Mouse (Mus musculus) mature B cell (primary cell): ENCODE results near the gene Itpr1.
"Not testable (repeated sequence)": the region's sequence is repeated elsewhere in the genome, so short reads cannot be mapped to it uniquely, and the experiment has no call there.

Source experiments
- in situ Hi-C: fragments of 300-500 bp; cut with MboI; formaldehyde crosslinking; loops from 2 replicates; pipeline ENCODE4 v1.14.3; 2019

The Itpr1 gene

DNA sequence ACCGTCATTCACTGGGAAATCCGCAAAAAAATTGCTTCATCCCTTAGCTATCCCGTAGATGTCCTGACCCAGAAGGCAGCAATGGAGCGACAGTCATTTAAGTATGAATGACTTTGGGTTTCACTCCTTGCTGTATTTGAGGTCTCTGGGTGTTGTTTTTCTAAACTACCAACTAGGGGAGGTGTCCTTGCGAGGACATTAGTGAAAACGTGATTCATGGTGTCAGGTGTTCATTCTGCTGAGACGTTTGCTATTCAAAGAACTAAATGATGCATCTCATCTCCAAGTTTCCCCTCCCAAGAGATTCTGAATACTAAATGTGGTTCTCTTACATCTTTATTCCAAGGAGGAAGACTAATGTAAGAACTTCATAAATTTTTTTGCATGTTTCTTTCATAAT is 332.0 kb downstream of the Itpr1 start:
- in situ Hi-C loops, result no loop called here

DNA sequence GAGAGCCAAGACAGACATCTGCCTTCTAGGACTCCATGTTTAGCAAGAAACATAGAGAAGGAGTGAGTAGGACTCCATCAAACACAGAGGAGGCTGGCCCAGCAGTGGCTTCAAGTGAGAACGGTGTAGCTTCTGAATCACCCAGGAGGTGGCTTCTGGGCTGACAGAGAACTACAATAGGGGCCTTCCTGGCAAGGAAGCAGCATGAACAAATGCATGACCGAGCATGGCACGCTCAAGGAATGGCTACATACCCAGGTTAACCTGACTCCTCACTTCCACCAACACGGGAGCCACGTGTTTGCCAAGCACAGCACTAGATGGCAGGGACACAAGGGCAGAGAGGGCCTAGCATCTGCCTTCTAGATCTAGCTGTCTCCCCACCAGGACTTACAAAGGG is 332.6 kb downstream of the Itpr1 start:
- in situ Hi-C loops, result no loop called here

DNA sequence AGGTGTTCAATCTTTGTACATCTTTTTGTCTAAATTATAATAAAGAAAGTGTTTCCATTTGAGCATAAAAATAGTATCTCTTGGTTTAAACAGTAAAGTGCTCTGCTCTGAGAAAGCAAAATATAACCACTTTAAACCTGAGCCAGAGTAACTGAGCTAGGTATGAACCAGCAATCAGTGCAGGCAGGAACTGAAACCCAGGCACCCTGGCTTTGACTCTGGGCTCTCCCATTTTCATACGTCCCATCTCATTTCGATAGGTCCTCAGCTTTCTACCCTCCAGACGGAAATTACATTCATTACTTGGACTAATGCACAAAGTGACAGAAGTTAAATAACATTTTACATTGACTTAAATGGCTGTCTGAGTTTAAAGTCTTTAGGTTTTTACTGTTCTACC is 335.5 kb downstream of the Itpr1 start:
- in situ Hi-C loops, result no loop called here

DNA sequence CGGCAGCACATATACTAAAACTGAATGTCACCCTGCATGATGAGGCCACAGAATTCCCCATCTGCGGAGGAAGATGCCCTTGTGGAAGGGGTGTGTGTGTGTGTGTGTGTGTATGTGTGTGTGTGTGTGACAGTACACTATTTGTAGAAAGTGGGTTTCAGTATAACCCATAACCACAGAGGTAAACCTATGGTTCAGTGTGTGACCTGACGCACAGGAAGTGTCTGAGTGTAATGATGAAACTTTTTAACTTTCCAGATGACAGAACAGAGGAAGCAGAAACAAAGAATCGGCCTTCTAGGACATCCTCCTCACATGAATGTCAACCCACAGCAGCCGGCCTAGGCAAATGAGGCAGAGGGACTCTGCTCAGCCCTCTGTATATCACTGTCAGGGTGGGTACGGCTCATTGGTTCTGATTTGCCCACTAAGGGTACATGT is 336.6 kb downstream of the Itpr1 start:
- in situ Hi-C loops, result no loop called here

DNA sequence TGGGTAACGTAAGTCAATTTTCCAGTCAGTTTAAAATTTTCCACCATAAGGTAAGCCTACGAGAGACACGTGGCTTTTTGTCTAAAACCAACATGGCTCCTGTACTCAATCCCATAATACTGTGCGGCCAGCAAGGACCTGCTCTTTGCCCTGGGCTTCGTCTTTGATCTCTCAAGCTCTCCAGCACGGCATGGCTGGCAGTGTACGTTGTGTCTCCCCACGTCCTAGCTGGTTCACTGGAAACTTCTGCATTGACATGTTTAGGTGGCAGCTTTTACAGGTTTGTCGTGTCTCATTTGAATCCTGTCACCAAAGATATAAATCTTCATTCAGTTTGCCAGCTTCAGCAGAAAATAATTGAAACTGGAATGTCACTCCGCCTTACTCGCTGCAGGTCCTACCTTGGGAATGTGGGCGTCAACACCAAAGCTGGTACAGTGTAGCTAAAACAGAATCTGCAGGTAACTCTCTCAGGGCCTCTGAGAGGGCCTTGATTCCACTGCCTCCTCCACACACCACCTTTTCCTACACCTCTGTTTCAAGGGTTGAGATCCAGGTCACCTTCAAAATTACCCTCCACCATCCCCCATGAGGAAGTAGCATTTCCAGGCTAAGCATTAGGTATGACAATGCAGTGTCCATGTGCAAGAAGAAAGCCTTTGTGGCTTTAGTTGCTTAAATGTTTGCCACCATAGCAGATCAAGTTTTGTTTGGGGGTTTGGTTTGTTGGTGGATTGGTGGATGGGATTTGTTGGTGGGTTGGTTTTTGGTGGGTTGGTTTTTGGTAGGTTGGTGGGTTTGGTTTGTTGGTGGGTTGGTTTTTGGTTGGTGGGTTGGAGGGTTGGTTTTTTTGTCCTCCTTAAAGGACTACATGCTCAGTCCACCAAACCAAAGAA is 339.1 kb downstream of the Itpr1 start:
- in situ Hi-C loops, result no loop called here

DNA sequence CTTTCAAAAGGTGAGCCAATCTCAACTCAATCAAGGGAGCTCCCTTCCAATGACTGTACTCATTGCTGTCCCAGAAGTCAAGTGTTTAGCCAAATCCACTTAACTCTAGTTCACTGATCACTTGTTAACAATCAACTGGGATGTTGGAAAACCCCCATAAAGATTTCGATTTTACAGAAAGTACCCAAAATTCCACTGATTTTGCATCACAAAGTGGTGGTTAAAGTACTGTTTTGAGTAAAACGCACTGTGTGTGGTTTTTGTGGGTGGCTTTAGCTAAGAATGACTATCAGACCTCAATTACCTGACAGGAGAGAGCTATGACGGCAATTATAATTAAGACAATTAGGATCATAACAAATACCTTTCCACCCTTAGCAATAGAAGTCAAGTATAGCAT is 340.1 kb downstream of the Itpr1 start:
- in situ Hi-C loops, result no loop called here

DNA sequence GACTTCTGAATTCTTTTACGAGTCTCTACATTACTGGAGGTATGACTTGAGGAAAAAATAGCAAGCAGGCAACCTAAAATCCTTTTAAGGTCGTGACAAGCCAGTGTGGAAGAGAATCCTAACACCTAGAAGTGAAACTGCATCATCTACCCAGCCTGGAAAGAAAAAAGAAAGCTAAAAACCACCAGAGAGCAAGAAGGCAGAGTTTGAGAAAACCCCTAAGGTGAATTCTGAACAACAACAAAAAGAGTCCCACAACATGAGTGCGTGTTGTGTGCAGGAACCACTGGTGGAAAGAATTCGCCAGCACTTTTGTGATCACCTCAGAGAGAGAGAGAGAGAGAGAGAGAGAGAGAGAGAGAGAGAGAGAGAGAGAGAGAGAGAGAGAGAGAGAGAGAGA is 340.6 kb downstream of the Itpr1 start:
- in situ Hi-C loops, result no loop called here

DNA sequence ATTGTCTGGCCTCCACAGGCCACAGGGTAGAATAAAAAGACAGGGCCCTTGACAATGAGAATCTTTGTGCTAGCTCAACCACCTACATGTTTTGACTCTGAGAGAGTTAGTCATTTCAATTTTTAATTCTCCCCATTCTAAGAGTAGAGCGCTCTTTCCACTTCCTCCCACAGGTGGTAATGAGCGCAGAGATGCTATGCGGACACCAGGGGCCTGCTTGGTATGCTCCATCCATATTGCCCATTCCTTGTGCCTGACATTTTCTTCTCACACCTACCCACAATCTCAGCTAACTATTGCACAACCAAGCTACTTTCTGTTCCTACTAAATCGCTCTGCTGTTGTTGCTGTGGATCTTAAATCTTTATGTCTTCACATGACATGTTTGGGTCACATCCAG is 341.5 kb downstream of the Itpr1 start:
- in situ Hi-C loops, result no loop called here

DNA sequence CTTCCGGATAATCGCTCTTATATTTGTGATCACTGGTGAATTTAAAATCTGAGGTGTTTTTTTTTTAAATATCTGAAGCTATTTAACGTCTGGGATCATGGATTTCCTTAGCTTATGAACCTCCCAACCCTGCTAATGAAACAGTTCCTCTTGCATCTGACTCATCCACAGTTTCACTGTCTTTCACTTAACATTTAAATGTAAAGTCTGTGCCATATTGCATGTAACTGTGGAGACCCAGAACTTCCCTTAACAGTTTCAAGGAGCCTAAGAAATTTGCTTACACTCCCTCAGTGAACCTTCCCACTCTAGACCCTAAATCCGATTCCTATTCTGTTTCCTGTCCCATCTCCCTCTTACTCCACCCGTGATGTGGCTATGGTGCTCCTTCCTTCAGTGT is 342.0 kb downstream of the Itpr1 start:
- in situ Hi-C loops, result no loop called here

DNA sequence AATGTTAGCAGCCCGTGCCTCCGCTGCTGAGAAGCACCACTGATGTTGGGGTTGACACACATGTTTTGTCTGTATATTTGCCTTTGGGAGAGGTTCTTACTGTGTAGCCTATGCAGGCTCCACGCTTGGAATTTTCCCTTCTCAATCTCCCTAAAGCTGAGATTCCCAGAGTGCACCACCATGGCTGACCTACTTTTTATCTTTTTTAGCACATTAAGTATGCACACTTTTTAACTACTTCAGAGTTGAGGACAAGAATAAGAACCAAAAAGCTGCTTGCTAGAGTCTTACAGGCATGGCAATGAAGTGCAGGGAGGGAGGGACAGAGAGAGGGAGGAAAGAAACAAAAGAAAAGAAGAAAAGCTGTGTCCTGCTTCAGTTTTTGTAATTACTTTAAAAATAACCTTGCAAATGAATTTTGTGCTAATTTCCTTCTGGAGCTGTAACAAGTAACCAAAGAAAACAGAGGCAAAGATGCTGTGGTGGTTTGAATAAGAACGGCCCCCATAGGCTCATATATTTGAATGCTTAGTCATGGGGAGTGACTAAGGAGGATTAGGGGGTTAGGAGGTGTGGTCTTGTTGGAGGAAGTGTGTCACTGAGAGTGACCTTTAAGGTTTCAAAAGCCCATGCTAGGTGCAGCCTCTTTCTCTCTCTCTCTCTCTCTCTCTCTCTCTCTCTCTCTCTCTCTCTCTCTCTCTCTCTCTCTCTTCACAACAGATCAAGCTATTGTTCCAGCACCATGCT is 344.9 kb downstream of the Itpr1 start:
- in situ Hi-C loops, result no loop called here

DNA sequence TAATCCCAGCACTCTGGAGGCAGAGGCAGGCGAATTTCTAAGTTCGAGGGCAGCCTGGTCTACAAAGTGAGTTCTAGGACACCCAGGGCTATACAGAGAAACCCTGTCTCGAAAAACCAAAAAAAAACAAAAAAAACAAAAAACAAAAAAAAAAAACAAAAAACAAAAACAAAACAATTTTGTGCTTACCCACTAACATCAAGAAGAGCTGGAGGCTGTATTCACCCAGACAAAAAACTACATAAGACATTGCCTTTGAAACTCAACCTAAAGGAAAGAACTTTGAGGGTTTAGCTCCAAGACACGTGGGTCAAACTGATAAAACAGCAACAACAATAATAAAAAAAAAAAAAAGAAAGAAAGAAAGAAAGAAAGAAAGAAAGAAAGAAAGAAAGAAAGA is 346.3 kb downstream of the Itpr1 start:
- in situ Hi-C loops, result not testable (repeated sequence)

DNA sequence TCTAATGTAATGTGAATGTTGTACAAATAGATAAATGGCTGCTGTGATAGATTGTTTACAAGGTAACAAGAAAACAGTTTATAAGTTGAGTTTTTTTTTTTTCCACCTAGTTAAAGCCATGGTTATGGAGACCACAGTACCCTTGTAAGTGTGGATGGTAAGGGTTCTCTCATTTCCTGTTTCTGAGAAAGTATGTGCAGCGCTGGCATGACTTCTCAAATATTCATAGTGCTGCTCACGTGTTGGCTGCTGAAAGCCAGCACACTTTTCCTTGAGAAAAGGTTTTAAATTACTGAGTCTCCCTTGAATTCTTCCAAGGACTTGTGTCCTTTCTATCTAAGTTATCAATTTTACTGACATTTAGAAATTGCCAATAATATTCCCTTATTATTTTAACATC is 350.1 kb downstream of the Itpr1 start:
- in situ Hi-C loops, result no loop called here

DNA sequence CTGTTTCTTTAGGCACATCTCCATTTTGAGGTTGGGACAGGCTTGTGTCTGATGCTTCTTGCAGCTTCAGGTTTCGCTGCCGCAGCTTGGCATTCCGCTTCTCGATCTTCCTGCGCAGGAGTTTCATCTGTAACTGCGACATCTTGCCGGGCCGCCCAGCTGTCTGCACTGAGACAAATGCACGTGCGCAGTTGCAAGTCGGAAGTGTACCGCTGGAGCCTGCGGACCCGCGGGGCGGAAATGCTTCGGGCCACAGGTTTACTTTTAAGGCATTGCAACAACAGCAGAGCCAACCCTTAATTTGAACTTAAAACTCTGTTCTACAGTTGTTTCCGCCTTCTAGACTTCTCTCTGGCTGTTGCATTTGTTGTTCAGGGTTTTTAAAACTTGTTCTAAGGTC is 352.6 kb downstream of the Itpr1 start:
- in situ Hi-C loops, result not testable (repeated sequence)

DNA sequence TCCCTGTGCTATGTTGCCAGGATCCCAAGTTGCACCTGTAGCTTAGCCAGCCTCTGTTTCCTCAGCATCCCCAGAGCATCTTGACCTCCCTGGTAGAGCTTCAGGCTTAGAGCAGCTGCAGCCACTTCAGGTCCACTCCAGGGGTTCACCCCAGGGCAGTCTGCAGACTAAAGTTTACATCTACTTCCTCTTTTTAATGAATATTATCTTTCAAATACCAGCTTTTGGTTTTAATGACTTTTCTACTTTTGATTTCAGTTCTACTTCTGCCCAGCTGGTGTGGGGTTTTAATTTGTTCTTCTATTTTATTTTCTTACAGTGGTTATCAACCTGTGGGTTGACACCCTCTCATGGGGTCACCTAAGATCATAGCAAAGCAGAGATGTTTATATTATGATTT is 353.7 kb downstream of the Itpr1 start:
- in situ Hi-C loops, result no loop called here

DNA sequence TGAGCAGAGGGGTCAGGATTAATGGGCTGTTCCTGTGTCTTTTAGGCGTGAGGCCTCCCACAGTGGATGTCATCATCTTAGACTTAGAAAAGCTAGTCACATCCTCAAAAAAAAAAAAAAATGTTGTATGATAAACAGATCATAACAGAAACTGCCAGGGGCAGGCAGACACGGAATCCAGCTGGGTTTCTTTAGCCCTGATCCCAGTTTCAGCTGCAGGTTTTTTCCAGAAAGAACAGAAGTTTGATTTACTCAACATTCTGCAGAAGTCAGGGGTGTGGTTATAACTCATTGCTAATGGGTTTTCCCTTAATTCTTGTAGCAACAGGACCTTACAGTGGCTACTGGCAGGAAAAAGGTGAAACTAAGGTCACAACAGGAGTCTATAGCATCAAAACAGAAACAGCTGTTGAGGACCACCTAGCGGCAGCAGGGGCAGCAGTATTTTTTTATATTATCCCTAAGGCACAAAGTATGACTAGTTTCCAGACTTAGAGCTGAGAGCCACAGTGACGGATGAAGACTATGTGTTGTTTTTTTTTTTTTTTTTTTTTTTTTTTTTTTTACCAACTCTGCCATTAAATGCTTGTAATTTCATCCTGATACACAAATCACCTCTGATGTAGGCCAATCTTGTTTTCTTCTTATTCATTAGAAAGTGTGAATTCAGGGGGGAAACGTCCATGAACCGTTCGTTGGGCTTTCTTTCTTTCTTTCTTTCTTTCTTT is 356.7 kb downstream of the Itpr1 start:
- in situ Hi-C loops, result no loop called here

DNA sequence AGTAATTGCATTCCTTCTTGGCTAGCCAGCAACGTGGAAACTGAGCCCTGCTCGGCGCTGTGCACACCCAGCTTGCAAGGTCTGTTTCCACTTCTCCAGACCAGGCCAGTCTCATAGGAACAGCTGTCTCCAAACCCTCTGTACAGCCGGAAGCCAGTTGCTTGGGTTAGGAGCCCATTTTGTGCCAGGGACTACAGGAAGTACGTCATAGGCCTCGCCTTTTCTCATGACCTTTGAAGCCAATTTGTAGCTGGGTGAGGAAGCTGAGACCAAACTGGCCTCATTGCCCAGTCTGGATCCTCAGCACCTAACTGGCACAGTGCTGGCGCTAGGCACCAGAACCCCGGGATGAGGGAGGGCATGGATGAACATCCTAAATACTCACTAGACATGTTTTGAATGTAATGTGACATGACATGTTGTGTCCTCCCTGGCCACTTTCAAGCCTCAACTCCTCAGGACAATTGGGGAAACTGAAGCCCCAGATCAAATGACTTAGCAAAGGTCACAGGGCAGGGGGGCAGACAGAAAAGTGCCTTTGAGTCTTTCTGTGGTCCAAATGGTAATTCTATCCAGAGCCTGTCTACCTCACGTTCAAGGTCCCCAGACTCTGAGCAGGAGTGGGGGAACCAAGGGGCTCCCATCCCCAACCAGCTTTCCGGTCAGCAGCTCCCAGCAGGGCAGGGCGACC is 357.6 kb downstream of the Itpr1 start:
- in situ Hi-C loops, result no loop called here

DNA sequence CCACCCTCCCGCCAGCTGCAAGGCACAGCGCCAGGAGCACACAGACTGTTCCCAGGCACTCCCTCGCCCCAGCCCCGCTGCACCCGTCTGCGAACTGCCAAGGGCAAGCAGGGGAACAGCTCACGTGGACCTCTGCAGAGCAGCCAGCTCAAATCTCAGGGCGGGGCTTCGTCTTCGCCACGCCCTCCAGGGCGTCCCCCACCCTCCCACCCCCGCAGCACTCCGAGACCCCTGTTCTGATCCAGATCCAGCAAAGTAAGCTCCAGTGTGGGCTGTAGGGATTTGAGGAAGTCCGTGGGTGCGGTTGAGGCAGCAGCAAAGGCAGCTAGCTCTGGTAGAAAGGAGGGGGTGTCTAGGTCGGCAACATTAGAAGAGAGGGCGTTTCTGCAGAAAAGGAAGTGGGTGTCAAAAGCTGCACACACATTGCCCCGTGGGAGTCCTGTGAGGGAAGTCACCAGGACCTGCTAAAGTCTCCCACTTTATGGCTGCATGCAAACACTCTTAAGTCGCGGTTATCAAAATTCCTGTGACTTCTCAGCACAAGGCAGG is 358.2 kb downstream of the Itpr1 start:
- in situ Hi-C loops, result no loop called here

DNA sequence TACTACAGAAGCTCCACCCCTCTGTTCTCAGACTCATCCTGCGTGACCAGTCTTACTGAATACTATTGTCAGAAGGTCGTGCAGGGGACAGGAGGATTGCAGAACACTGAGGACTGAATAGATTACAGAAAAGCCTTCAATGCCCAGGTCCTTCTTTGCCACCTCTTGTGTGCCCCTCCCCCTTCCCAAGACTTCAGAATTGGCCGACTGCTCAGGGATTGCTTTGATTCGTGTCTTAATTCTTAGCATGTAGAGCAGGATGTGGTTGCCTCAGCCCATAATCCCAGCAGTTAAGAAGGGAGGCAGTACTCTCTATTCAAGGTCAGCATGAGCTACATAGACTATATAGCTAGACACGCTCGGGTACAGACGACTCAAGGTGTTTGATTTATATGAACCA is 359.8 kb downstream of the Itpr1 start:
- in situ Hi-C loops, result no loop called here

DNA sequence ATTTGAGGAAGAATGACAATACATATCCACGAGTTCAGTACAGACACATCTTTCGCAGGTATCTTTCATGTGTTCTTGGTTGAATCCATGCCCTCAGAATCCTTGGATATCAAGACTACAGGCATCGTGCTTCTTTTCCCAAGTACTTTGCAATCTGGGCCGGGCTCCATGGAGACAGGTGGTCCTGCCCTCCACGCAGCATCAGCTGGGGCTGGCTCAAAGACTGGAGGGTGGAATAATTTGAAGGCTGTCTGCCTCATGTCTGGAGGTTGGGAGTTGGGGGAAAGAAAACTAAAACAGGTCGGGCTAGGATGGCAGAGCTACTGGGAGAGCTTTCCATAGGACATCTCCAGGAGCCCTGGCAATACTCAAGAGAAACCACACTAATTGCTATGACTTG is 364.2 kb downstream of the Itpr1 start:
- in situ Hi-C loops, result no loop called here

DNA sequence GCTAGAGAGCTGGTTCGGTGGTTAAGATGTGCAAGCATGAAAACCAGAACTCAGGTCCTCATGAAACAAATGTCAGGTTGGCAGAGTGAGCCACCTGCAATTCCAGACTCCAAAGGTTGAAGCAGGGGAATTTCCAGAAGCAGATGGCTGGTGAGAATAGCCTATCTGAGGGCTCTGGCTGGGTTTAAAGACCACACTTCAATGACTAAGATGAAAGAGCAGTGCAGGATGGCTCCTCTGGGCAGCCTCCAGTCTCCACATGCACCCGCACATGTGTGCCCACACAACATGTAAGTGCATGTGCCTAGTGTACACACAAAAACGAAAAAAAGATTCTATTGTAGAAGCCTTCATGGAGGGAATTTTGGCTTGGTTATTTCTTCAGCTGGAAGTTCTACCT is 375.5 kb downstream of the Itpr1 start:
- in situ Hi-C loops, result no loop called here

DNA sequence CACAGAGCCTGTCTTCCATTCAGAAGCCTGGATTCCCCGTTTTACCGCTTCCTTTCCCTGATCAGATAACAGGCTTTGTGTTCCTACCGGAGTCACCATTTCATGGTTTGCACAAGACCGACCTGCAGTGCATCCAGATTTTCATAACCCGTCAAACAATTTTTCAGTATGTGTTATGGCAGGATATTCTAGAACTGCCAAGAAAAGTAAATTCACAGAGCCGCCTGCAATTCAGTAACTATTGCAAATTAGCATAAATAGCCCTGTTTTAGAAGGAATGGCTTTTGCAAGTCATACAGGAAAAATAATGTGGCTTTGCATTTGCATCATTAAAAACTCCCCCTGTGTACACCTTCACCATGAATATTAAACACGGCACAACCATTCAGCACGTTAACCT is 379.3 kb downstream of the Itpr1 start:
- in situ Hi-C loops, result no loop called here

DNA sequence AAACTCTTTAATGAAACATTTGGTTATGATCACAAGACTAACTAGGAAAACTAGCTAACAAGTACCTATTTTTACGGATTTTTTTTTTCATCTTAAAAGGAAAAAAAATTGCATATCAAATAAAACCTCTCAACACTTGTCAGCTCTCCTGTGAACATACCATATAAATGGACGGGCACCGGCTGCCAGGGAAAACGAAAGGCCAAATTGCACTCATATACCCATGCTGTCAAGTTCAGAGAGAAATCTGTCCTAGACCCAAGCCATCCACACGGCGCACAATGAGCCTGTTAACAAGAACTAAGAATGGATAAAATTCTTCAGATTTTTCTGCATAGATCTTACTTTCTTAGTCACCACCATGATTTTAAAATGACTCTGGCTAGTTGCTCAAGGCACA is 379.7 kb downstream of the Itpr1 start:
- in situ Hi-C loops, result no loop called here
